Comparison of ENCODE assay signal across 23 mouse cellular contexts in genomic region chr15:89308406-89309139, GRCm38 (mm10). TPM values are rescaled to one million over a fixed set of nuclear protein-coding genes. Genes with fewer than 3 reads are reported as not detected.
DNase-seq lines count a peak whose midpoint lies in the region; ATAC-seq and TF ChIP-seq lines count a peak whose summit lies in the region.
"Had no signal": no experiment of that assay in that cellular context is flagged by ENCODE, and none has a peak within 500 bp of the region (broad histone marks: within the 10 kb centered on the region; RNA-seq: fewer than 3 reads in every experiment).

No protein-coding gene starts in this region.

- 88% methylated on average over 7 of the region's 7 CpGs for WGBS in midbrain, postnatal 0 days

- no peak overlapping the region for H3K4me2 ChIP-seq in midbrain, postnatal 0 days (ENCODE audit: low read depth, low read length, poor library complexity, severe bottlenecking)
- H3K4me2 ChIP-seq: hindbrain, embryonic 14.5 days; limb, embryonic 15.5 days; midbrain, embryonic 15.5 days had no signal

- no peaks in the 10 kb centered on the region for H3K27me3 ChIP-seq in midbrain, postnatal 0 days (ENCODE audit: insufficient read depth, low read length)
- H3K27me3 ChIP-seq: limb, embryonic 15.5 days; megakaryocyte, embryonic 14.5 days; midbrain, embryonic 15.5 days had no signal

- peaks cover 5% of the 10 kb centered on the region for H3K4me1 ChIP-seq in midbrain, postnatal 0 days (ENCODE audit: insufficient read depth, low read length)

- H3K36me3 ChIP-seq in midbrain, postnatal 0 days (ENCODE audit: insufficient read depth, low read length), result peaks cover 41% of the 10 kb centered on the region

- no peak overlapping the region for H3K4me3 ChIP-seq in midbrain, postnatal 0 days (ENCODE audit: low read depth, low read length)
- H3K4me3 ChIP-seq: heart, embryonic 10.5 days; limb, embryonic 15.5 days; midbrain, embryonic 15.5 days had no signal

- no peaks in the 10 kb centered on the region for H3K9me3 ChIP-seq in midbrain, postnatal 0 days (ENCODE audit: low read length)
- H3K9me3 ChIP-seq: heart, embryonic 10.5 days; limb, embryonic 15.5 days; megakaryocyte, embryonic 14.5 days; midbrain, embryonic 15.5 days had no signal

- H3K9ac ChIP-seq in midbrain, postnatal 0 days (replicated peaks; ENCODE audit: low read length, poor library complexity, severe bottlenecking), result no peak overlapping the region
- H3K9ac ChIP-seq: hindbrain, embryonic 14.5 days; limb, embryonic 15.5 days; midbrain, embryonic 15.5 days had no signal

- no peak overlapping the region for H3K27ac ChIP-seq in midbrain, postnatal 0 days (ENCODE audit: low read depth, low read length)
- H3K27ac ChIP-seq: heart, embryonic 10.5 days; hindbrain, embryonic 14.5 days; limb, embryonic 15.5 days; midbrain, embryonic 15.5 days had no signal

- TF ChIP-seq CTCF in midbrain, postnatal 0 days (IDR thresholded peaks at IDR 0.05), result no peak

- ATAC-seq in midbrain, postnatal 0 days (ENCODE audit: low FRiP score), result no peak
- ATAC-seq: midbrain, embryonic 15.5 days had no signal

- DNase-seq in cerebellum, adult 18-20 months, result peak; percentile 52 to 53
- DNase-seq in cerebellum, adult 11 months, result no peak
- DNase-seq in right cerebral cortex, postnatal 10 days (ENCODE audit: low spot score in 2 of 2), result peak; percentile 23 to 26
- no peak for DNase-seq in right cerebral cortex, postnatal 36 days (ENCODE audit: low spot score in 2 of 2)
- DNase-seq in B cell, adult 2 months, result peak; percentile 26 to 34
- peak; percentile 41 to 43 for DNase-seq in cerebellum, postnatal 36 days
- DNase-seq in urinary bladder, postnatal 14 days (ENCODE audit: low spot score), result no peak
- DNase-seq in midbrain, postnatal 0 days (ENCODE audit: low spot score), result no peak
- DNase-seq: adrenal gland, postnatal 25 days; gastrocnemius, postnatal 14 days; heart, postnatal 10 days; kidney, adult 2 months; kidney, postnatal 14 days; lung, postnatal 14 days; right cerebral cortex, postnatal 25 days had no signal

RNA-seq across cellular contexts. Expression of gene Sbf1, which starts 6.5 kb away (rescaled TPM):
- 268 and 287 TPM in 2 replicates for total RNA-seq in midbrain, postnatal 0 days (2014; rRNA removed)
- polyA plus RNA-seq in midbrain, postnatal 0 days (2015; fragmentation: Nextera tagmentation; extraction: Ambion mirVana), result 77.3 and 79.3 TPM in 2 replicates

RNA-seq across cellular contexts. Expression of gene Adm2, which starts 13.9 kb away (rescaled TPM):
- total RNA-seq in midbrain, postnatal 0 days (2014; rRNA removed), result not detected in 2 replicates
- polyA plus RNA-seq in midbrain, postnatal 0 days (2015; fragmentation: Nextera tagmentation; extraction: Ambion mirVana), result not detected in 2 replicates
- total RNA-seq: adrenal gland, postnatal 25 days; gastrocnemius, postnatal 14 days; heart, postnatal 10 days; layer of hippocampus, postnatal 10 days; left cerebral cortex, postnatal 25 days had no signal
- polyA plus RNA-seq: hindbrain, embryonic 14.5 days; midbrain, embryonic 15.5 days had no signal

RNA-seq across cellular contexts. Expression of gene Miox, which starts 25.6 kb away (rescaled TPM):
- total RNA-seq in midbrain, postnatal 0 days (2014; rRNA removed), result not detected in 2 replicates
- polyA plus RNA-seq in midbrain, postnatal 0 days (2015; fragmentation: Nextera tagmentation; extraction: Ambion mirVana), result not detected in 2 replicates
- total RNA-seq: adrenal gland, postnatal 25 days; gastrocnemius, postnatal 14 days; heart, postnatal 10 days; layer of hippocampus, postnatal 10 days; left cerebral cortex, postnatal 25 days had no signal
- polyA plus RNA-seq: embryonic facial prominence, embryonic 14.5 days; heart, embryonic 10.5 days; hindbrain, embryonic 14.5 days; limb, embryonic 15.5 days; midbrain, embryonic 15.5 days had no signal

RNA-seq across cellular contexts. Expression of gene Lmf2, which starts 46.9 kb away (rescaled TPM):
- 20.2 and 25.6 TPM in 2 replicates for total RNA-seq in midbrain, postnatal 0 days (2014; rRNA removed)
- polyA plus RNA-seq in midbrain, postnatal 0 days (2015; fragmentation: Nextera tagmentation; extraction: Ambion mirVana), result 27.3 and 30.9 TPM in 2 replicates

RNA-seq across cellular contexts. Expression of gene Ncaph2, which starts 46.9 kb away (rescaled TPM):
- total RNA-seq in midbrain, postnatal 0 days (2014; rRNA removed), result 87.1 and 88.8 TPM in 2 replicates
- 88.0 and 96.9 TPM in 2 replicates for polyA plus RNA-seq in midbrain, postnatal 0 days (2015; fragmentation: Nextera tagmentation; extraction: Ambion mirVana)

Comparison
In these comparisons a context has a peak if more than half of its experiments do, and no peak if none do; other contexts are left out.
1. DNase-seq: peak in cerebellum, adult 18-20 months (2 of 2), right cerebral cortex, postnatal 10 days (2 of 2), B cell, adult 2 months (2 of 2) and cerebellum, postnatal 36 days (2 of 2); none in cerebellum, adult 11 months (single experiment), right cerebral cortex, postnatal 36 days (0 of 2), urinary bladder, postnatal 14 days (single experiment) and midbrain, postnatal 0 days (single experiment).